Mouse (Mus musculus) T-cell, adult 2 months (primary cell): Measurements from ENCODE around the gene Iars2.

ENCODE experiments used
- DNase-seq: peaks from one replicate; pipeline ENCODE4 v3.0.0; 2022; ENCODE audit warnings: low spot score

The Iars2 gene

DNA sequence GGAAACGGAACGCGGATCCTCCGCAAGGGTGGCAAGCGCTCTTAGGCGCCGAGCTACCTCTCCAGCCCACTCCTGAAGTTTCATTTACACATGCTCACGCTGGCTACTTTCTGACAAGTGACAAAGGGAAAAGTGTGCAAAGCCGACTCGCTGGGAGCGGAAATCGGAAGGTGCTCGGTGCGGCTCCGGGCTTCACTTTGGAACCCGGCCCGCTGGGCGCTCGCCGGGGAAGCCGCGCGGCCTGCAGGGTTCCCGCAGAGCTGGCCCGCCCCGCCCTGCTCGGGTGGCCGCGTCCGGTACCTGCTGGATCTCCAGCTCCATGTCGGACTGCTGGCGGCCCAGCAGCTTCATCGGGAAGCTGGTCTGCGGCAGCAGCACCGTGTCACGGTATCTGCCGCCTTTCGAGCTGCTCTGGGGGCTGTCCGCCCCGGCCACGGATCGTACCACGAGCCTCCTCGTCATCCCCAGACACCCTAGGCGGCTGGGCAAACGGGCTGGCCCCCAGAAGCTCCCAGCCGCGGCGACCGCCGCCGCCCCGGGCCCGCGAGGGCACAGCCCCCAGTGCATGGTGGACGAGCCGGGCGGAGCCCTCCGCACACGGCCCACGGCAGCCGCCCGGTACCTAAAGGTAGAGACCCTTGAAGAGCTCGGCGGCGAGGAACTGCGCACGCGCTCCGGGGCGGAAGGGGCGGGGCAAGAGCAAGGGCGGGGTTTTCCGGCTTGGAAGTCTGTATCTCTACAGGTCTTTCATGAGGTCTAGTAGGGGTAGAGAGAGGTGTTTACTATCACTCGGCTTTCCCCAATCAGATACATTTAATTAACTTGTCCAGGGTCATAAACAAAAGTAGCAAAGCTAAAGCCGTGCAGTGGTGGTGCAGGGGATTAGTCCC lies at the start of gene Iars2:
Gene Iars2, minus strand, starts transcription at position 676 of the 890 bp plus-strand sequence.
- peak; percentile 90 for DNase-seq

DNA sequence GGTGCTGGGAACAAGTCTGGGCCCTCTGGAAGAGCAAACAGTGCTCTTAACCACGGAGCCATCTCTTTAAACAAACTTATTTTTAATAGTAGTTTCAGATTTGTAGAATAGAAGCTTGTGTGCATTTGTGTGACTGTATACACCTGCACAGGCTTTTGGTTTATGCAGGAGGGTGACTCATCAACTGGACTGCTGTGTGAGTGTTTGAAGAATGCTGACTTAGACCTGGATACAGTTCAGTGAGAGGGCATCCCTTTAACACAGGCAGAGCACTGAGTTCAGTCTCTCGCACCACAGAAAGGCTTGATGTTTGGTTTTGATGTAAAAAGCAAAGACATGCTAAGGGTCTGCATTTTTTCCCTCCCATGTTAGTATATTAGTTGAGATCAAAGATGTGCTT lies 48.2 kb upstream of the Iars2 start:
- DNase-seq, result no peak

DNA sequence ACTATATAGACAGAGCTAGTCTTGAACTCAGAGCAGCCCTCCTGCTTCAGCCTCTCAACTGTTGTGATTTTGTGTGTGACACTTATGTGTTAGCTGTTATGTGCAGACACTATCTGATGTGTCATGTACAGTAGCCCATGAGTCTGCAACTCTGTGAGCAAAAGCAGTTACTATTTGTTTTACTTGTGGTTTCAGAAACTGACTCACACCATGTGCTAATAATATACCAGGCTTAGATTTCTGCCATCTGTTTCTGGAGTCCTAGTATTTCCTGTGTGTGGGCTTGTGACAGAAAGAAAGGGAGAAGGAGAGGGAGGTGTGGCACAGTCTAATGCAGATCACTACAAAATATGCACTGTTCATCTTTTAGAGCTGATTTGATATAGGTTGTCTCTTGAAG lies 47.2 kb upstream of the Iars2 start:
- DNase-seq, result no peak

DNA sequence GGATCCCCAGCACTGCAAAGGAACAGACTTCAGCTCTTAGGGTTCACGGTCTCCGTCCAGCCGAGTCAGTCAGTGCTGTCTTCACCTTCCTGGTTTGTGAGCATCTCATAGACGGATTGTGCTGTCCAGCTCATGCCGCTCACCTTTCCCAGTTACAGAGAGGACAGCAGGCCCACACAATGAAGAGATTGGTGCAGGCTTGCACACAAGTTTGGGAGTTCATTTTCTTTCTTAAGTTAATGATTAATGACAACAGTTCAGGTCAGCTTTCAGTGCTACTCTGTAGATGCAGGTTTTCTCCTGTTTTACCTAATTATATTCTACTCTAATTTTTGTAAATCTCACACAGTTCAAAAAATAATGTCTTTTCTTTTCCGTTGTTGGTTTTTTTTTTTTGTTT lies 40.8 kb upstream of the Iars2 start:
- DNase-seq, result no peak

DNA sequence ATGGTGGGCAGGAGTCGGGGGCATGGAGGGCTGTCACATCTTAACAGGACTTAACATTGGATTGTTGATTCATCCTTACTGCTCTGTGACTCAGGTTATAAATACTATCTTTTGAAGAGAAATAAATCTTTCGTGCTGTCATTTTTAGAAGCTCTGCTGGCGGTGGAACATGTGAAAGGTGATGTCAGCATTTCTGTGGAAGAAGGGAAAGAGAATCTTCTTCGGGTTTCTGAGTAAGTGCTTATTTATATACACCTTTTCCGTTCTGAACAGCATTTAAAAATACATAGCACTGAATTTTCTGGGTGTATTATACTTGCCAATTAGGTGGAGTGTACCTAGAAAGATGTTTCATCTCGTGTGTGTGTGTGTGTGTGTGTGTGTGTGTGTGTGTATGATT lies 38.2 kb upstream of the Iars2 start:
- no peak for DNase-seq

DNA sequence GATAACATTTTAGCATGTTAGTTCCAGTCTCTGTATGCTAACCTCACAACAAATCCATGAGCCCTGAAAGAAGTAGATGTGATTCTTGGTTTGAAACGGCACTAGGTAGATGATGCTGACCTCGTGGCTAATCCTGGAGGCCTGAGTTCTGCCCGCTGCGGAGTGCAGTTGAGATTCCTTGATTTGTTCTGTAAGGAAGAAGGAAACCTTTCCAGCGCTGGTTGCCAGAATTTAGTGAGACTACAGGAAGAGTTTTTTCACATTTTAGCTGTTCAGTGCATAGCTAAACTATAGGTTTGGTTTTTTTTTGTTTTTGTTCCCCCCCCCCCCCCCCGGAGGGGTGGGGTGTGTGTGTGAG lies 35.0 kb upstream of the Iars2 start:
- no peak for DNase-seq

DNA sequence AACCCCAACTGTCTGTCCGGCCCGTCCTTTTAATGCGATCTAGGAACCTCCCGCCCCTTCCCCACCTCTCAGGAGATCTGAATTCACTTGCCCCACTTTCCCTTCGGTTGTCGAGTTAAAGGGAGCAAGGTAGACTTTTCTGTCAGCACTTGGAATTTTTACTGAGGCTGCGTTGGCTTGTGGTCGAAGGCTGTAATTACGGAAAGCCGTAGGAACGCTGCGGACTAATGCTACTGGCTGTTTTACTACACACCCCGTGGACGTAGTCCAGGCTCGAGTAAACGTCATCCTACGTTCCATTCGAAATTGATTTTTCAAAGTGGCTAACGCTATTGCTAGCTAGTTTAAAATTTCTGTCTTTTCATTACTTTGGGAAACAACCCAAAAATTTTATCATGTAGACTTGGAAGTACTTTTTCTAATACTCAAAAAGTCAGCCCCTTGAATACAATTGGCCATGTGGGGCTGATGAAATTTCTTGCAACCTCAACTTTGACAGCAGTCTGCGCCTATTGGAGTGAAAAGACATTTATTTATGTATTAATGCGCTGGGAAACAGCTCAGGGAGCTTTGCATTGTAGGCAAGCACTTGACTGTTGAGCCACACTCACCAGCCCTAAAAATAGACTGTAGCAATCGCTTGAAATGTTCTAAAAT lies 34.5 kb upstream of the Iars2 start:
- peak; percentile 26 for DNase-seq

DNA sequence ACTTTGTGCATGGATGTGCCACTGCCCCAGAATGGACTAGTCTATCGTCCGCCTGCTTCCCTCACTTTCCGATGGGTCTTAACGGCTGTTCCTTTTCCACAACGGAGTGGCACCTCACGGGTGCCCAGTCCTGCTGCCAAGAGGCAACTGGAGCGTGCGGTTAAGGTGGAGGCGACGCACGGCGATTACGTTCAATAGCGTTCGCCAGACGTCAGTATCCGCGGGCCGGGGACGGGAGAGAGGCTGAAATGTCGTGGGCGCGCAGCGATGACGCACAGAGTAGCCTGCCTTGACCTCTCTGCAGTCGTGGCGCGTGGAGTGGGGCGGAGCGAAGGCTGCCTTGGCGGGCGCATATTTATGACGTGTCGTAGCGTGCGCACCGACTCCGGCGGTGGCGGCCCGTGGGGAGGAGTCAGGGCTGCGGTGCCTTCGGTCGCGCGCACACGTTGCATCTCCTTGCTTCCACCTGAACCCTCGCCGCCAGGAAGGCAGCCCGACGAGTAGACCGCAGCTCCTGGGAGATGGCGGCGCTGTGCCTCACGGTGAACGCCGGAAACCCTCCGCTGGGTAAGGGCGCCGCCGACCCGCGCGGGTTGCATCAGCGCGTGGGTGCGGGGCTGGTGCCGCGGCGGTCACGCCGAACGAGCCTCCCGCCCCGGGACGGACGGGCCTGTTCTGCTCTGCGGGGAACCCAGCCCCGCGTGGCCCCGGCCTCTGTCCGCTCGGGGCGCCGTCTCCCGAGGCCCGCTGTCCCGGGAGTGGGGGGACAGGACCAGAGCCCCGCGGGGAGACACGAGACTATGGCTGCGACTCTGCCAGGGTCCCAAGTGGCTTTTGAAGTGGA lies 33.7 kb upstream of the Iars2 start, which contains the start of gene Eprs:
Gene Eprs, plus strand, starts transcription at position 368 of the 844 bp plus-strand sequence.
- DNase-seq, result peak; percentile 99

DNA sequence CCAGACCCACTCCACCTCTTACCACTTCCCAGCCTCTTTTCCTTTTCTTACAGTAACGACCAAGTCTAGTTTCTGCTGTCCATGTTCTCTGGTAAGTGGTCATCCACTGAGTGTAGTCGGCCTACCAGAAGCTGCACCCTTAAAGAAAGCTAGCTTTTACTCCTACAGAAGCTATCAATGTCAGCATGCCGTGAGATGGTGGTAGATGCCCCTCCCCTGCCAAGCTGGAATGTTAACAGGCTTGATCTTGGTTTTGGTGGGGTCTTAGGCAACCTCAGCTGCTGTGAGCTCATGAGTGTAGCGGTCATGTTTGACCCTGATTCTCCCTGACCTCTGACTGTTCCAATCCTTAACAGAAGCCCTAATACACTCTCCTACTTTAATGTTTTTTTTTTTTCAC lies 29.0 kb upstream of the Iars2 start:
- no peak for DNase-seq

DNA sequence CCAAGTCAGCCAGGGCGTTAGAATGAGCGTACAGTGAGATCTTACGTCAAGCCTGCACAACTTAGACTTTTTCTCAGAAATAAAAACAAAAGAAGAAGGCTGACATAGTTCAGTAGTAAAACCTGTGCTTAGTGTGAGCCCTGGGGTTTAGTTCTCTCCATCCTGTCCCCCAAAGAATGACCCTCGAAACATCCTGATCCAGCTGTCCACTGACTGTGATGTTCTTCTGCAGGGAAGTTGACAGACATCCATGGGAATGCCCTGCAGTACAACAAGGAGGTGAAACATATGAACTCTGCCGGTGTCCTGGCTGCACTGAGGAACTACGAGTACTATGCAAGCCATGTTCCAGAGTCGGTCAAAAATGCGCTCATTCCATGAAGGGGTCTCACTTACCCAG lies 27.1 kb upstream of the Iars2 start:
- no peak for DNase-seq

DNA sequence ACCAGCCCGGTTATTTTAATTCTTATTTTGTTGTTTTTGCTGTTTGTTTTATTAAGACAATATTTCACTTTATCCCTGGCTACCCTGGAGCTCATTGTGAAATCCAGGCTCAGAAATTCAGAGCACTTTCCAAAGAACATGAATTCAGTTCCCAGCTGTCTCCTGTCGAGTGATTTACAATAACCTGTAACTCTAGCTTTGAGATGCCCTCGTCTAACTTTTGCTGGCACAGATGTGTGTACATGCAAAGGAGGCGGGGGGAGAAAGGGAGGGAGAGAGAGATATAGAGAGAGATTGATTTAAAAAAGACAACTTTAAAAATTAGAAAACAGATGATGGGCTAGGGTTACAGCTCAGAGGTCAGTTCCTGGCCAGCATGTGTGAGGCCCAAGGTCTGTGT lies 25.5 kb upstream of the Iars2 start:
- DNase-seq, result no peak

DNA sequence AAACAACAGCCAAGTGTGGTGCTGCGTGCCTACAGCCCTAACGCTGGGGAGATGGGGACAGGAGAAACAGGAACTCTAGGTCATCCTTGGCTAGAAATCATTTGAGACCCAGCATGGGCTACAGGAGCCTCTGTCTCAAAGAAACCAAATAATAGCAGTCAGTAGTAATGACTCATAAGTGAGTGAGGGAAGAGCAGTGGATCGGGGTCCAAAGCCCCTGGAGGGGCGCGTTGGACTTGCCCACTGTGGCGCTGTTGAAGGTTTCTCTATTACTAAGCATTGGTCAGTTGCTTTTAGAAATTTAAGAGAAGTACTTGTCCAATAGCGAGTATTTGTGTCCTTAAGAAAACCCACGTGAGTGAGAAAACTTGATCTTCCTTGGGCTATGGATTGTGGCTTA lies 24.2 kb upstream of the Iars2 start:
- DNase-seq, result no peak

DNA sequence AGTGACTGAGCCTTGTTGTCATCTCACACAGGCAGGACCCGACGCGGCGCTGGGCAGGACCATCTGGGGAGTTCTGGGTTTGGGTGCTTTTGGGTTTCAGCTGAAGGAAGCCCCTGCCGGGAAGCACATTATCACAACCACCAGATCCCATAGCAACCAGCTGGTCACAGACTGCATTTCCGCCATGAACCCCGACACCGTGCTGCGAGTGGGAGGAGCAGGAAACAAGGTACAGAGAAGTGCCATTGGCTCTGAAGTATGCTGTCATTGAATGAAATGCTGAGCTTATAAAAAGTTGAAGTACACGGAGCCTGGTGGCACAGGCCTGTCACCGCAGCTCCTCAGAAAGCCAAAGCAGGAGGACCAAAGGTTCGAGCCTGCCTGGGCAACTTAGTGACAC lies 23.0 kb upstream of the Iars2 start:
- peak; percentile 53 for DNase-seq

DNA sequence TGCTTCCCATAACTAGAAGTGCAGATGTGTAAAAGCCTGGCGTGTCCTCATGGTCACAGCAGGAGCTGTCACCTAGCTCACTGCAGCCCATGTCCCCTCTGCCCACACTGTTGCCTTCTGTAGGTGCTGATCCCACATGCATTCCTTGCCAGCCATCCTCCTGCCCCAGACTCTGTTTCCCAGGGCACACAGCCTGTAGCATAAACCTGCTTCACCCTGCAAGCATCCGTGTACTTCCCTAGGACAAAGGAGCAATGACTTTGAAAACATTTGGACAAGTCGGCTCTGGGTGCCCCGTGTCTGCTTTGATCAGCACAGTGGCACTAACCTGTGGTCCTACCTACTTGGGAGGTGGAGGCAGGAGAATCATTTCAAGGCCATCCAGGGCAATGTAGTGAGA lies 21.4 kb upstream of the Iars2 start:
- DNase-seq, result no peak

DNA sequence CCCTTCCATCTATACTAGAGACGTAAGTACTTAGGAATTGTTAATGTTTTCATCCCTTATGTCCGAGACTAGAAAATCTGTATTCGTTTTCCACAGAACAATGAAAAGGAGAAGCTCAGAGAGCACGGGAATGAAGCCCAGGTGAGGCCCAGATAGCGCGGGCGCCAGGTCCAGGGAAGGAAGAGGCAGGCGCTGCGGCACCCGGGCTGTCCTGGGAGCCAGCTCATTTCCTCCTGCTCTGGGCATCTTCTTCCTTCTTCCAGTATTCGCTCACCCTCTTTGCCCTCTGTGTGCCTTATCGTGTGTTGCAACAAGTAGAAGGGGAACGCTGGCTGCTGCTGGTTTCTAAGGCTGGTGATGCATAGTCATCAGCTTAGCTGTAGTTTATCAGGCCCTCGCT lies 20.5 kb upstream of the Iars2 start:
- no peak for DNase-seq

DNA sequence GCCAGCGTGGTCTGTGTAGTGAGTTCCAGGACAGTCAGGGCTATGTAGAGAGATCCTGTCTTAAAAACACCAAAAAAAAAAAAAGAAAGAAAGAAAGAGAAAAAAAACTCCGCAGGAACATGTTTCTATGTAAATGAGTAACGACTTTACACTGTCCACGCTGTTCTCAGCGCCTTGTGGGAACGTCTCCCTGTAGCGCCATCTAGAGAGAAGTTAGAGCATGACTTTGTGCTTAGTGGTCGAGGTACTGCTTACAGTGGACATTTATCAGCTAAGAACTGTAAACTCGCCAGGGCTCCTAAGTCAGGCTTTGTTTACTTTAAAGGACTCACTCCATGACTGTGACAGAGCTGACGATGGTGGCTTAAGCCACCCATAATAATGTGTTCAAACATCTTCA lies 17.0 kb upstream of the Iars2 start:
- DNase-seq, result no peak

DNA sequence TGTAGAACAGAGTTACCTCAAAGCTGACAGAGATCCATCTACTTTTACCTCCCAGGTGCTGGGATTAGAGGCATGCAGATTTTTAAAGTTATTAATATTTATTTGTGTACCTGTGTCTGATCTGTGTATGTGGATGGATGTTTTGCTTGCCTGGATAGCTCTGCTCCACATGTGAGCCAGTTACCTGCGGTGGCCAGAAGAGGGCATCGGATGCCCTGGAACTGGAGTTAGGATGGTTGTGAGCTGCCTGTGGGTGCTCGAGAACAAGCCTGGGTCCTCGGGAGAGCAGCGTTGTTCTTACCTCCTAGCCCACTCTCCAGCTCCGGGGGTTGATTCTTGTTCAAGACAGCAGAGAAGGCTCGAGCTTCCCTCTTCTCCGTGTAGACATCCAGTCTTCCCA lies 14.2 kb upstream of the Iars2 start:
- DNase-seq, result no peak

DNA sequence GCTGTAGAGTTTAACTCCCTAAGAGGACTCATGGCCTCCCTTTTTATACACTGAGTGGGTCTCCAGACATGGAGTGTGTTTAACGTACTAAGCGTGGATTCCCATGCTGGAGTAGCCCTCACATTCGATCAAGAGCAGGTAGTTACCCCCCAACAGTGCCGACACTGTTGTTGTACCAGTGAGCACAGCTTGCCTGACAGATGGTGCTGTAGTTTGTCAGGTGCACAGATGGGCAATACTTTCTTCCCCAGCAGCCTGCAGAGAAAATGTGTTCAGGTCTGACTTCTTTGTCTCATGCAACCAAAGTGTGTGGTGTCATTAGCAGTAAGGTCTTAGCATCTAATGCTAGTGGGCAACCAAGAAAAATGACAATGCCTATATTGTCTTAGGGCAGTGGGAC lies 13.2 kb upstream of the Iars2 start:
- no peak for DNase-seq

DNA sequence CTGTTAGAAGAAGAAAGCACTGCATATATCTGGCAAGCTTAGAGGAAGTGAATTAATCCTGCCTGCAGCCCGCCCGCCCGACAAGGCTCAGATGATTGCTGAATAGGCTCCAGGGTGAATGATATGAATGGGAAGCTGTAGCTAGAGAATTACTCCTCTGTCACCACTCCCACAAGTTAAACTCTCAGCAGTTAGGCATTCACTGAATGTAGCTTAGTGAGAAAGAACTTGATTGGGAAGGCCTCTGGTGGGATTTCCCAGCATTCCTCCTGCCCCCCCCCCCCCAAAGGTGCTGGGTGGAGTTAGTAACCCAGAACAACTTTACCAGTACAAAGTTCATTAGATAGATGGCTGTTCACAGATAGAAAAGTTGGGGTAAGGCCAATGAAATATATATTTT lies 7.3 kb upstream of the Iars2 start:
- no peak for DNase-seq

DNA sequence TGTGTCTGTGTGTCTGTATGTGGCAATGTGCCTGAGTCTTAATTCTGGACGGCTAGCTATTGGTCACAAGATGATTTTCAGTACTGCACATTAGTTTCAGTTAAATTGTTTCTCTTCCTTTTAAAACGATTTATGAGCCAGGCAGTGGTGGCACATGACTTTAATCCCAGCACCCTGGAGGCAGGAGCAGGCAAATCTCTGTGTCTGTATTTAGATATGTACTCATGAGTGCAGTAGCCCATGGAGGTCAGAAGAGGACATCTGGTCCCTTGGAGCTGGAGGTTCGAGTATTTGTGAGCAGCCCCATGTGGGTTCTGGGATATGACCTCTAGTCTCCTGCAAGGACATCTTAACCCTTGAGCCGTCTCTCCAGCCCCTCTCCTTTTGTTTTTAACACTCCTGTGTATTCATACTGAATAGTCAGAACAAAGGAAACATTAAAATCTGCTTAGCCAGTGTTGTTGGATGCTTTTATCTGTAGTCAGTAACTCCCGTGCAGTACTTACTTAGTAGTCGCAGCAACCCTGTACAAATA lies 6.1 kb upstream of the Iars2 start:
- DNase-seq, result no peak

DNA sequence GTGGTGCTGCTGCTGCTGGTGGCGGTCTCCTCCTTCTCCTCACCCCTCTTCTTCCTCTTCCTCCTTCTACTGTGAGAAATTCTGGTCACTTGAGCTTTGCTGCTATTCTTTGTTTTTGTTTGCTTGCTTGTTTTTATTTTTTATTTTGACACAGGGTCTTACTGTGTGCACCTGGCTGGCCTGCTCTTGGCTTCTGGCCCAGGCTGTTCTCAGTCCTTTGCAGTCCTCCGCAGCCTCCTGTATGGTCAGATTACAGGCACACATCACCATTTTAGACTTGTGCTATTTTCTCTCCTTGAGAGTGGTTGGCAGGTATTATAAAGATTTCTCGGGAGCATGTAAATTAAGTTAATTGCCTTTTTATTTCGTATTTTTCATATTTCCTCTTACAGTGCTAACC lies 4.9 kb upstream of the Iars2 start:
- DNase-seq, result no peak

DNA sequence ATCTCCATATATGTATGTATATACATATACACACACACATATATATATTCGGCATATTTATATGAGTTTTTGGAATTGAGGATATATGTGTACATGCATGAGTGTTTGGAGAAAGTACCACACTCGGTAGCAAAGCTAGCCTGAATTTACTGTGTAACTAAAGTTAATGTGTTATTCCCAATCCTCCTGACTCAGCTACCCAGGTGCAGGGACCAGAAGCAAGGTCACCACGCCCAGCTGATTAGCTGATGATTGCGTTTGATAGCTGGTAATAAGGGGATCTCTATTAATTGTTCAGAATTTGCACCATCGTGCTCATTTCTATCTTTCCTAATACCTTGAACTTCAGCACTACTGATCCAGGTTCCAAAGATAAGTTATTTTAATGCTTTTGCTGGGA lies 4.5 kb upstream of the Iars2 start:
- DNase-seq, result no peak
